Mouse (Mus musculus) yolk sac, embryonic 10.5 days (tissue): ENCODE measurements at regions not wholly inside any gene's neighbourhood (a gene's known extent, or its start where the extent isn't known, plus 50 kb on each side); places are given as distances from the start of the nearest gene placed in this dataset.
A peak's percentile ranks its signal among the peaks of the same experiment; 100 is the strongest.

Experiments
- DNase-seq: peaks from one replicate; pipeline ENCODE4 v3.0.0-alpha.2; 2017; ENCODE audit warnings: low spot score

DNA sequence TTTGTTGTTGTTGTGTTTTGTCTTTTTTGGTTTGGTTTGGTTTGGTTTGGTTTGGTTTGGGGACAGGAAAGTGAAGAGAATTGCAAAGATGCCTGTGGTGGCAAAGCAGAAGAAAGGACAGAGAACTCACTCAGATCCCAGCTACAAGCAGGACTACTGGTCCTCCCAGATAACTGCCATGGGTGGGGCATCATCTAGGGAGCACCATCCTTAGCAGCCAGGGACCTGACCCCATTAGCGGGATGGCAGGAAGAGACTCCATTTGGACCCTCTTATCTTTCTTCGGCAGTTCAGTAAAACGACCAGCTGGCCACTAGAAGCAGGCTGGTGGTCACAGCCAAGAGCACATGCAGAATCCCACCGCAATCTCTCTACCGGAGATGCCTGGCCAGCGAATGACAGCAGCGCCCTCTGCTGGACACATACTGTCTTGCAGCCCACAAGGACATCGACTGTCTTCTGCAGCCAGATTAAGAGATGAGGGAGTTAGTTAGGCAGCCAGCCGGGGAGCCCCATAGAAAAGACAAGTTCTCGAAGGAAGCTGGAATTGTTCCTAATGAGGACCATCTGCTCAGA, 119.8 kb downstream of the Gm9195 start:
- DNase-seq, result peak; percentile 34

GRCm38 (mm10) chr14:72360829-72361520, 130.7 kb downstream of the Gm9195 start:
- no peak for DNase-seq

- no peak for DNase-seq
Observed at GRCm38 (mm10) chr14:72360181-72360580, 131.5 kb downstream of the Gm9195 start.

- DNase-seq, result no peak
Observed at GRCm38 (mm10) chr14:72357915-72358314, 133.7 kb downstream of the Gm9195 start.

DNA sequence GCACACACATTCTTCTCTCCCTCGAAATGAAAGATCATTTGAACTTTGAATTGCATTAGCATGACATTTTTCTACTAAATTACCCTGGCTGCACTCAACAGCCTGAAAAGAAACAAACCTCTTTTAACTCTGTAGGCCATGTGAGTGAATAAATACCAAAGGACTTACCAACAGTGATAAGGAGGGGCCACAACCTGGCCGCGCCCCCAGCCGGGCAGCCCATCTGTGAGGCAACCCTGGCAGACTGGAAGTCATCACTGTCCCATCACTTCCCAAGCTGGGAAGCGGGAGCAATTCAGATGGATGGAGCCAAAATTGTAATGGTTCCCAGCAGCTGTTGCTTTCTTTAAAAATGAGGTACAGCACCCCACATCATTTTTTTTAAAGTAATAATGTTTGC, 149.5 kb downstream of the Gm9195 start:
- DNase-seq, result no peak

GRCm38 (mm10) chr14:72341590-72342154, 150.0 kb downstream of the Gm9195 start:
- no peak for DNase-seq

DNA sequence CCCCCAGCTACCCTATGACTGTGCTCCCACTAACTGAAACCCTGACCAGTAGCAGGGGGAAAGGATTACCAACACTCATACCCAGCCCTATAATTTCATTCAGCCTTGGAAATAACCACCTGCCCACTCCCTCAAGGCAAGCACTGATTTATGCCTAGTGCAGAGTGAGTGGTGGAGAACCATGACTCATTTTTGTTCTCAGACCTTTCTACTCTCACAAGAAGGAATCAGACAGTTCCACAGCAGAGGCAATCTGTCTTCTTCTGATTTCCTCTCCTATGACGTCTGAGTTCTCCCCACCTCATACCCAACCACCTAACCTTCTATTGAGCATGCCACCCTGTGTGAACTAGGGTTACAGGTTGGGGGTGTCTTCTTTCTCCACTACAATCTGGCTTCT, 153.6 kb downstream of the Gm9195 start:
- DNase-seq, result no peak

DNA sequence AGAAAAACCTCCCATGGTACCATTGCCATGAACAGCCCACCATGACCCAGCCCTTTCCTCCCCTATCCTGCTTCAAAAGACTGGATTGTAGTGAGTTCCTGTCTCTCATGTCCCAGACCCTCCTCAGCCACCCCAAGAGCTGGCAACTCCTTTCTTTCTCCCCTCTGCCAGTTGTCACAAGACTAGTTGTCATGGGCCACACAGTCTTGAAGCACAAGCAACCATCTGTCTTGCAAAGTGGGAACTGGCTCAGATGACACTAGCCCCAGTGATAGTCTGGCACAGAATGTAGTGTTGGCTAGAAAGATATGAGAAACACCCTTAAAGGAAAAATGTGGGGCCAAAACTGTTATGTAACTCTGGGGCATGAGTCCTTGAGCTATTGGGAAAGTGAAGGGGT, 187.8 kb downstream of the Gm9195 start:
- no peak for DNase-seq

DNA sequence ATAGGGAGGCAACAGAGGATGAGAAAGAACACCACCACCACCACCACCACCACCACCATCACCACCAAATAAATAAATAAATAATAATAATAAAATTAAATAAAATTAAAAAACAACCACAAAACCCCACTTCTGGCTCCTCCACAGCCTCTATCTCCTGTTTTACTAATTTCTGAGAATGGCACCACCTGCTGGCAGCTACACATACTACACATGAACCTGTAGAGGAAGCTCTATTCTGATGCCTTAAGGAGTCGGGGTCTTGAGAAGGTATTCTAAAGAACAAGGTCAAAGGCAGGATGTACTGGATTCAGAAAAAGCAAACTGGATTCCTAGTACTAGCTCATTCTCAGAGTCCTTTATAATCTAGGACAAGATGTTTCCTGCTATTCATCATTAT, 191.6 kb downstream of the Gm9195 start:
- DNase-seq, result no peak

GRCm38 (mm10) chr14:72294631-72295030, 197.0 kb downstream of the Gm9195 start:
- no peak for DNase-seq

DNA sequence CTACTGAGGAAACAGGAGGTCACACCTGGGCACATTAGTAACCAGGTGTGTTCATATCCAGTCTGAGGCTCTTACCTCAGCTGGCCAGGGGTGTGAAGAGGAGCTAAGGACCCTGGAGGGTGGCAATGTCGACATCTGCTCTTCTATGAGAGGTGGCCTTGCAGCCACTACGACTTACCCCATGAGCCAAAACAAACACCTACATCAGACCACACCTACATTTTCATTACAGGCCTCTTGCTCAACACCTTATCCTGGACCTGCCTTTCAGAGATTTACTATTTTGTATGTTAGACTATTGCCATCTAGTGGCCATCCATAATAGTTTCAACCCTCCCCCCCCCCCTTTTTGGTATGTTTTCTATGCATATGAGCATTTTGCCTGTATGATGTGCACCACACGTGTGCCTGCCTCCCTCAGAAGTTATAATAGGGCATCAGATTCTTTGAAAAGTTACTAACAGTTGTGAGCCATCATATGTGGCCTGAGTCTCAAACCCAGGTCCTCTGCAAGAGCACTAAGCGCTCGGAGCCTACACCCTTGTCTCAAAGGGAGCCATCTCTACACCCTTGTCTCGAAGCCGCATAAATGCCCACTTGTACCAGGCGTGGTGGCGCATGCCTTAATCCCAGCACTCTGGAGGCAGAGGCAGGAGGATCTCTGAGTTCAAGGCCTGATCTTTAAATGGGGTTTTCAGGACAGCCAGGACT, 197.8 kb downstream of the Gm9195 start:
- DNase-seq, result peak; percentile 14

- DNase-seq, result no peak
Observed at GRCm38 (mm10) chr14:72292656-72293299, 198.9 kb downstream of the Gm9195 start.

GRCm38 (mm10) chr14:72277309-72277708, 214.3 kb downstream of the Gm9195 start:
- no peak for DNase-seq

- no peak for DNase-seq
Observed at GRCm38 (mm10) chr14:72259255-72259654, 232.4 kb downstream of the Gm9195 start.

DNA sequence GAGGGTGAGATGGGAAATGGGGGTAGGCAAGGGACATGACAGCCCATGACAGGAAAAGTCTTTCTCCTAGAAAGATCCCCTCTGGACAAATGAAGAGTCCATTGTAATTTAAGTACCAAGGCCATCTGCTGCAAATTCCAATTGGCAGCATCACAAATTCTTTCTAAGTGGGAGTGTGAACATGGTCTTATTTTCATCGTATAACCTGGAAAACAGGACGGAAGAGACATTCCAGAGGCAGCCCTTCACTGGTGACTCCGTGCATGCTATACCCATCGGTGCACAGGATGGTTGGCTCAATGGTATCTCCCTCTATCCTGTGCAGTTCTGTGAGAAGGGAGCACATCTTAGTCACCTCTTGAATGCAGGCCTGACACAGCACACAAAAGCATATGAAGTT, 249.8 kb downstream of the Gm9195 start:
- no peak for DNase-seq

GRCm38 (mm10) chr14:72240272-72240671, 251.4 kb downstream of the Gm9195 start:
- no peak for DNase-seq

DNA sequence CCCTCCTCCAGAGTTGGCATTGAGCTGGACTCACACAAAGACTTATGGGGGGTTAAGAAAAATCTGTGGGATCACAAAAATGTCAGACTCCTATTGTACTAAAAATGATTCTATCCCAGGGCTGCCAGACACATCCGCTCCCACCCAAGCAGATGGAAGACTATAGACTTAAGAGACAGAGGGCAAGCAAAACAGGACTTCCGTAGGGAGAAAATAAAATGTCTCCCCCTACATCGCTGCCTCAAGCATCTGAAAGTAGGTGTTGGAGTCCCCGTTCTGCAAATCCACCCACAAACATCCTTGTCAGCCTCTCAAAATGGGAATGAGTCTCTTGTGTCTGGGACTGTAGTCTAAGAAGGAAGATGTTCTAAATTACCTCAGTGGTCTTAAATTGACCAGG, 253.3 kb downstream of the Gm9195 start:
- DNase-seq, result no peak

DNA sequence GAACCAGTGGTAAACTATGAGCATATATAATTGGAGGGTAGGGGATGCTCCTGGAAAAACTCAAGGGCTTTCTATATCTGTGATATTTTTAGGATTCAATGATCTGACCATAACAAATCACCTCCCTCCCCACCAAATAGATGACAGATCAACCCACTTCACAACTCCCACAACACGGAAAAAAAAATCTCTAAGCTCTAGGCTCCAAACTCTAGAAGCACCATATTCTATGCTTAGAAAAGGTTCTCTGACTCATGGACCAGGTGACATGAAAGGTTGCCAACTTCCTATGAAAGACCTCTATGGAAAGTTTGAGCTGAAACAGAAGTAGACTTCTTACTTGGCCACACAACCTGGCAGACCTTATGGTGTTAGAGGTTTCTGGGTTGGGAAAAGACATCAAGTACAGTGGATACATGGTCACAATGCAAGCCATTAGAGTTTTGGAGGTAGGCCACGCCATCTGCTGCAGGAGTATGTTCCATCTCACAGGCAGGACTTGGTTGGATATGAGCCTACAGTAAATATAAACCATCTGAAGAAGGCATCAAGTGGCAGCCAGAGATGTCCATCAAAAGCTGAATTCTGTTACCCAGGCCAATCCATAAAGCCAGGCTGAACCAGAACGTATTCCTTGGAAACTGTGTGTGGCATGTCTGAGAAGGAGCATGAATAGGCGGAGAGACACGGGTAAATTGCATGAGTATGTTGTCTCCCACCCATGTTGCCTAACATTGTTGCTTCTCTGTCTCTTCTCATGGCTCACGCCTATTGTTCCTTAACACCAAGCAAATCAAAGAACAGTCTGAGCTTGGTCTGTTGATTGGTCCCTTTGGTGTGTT, 257.2 kb downstream of the Gm9195 start:
- DNase-seq, result no peak

DNA sequence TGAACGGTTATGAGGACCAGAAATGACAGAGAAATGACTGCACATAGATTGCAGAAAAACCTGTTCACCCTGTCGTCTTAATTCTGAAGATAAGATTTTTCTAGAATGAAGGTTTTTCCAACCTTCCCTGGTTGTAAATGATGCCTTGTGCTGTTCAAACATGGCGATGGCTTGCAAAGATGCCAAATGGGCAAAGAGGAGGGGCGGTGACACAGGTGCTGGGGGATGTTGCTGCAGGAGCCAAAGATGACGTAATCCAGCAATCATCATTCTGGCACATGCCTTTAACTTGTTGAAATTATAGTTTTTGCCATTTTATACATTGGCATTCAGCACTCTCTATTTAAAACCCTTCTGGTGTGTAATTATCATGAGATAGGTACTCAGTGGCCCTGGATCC, 263.8 kb downstream of the Gm9195 start:
- DNase-seq, result no peak

DNA sequence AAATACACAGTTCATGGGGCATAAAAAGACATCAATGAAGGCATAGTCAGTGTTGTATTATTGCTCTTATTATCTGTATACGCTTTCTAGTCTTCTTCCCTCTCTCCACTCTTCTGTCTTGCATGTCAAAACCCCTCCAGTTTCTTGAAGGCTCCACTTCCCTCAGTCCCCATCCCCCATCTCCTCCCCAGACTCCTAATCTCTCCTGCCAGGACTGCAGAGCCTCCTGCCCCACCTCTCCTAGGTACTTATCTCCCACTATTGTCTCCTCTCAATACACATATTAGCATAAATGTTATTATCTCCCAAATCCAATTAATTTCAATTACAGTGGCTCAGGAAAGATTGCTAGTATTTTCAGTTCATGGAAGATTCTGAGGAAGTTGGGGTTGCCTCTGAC, 264.2 kb downstream of the Gm9195 start:
- DNase-seq, result no peak

- no peak for DNase-seq
Observed at GRCm38 (mm10) chr14:72226946-72227345, 264.7 kb downstream of the Gm9195 start.

DNA sequence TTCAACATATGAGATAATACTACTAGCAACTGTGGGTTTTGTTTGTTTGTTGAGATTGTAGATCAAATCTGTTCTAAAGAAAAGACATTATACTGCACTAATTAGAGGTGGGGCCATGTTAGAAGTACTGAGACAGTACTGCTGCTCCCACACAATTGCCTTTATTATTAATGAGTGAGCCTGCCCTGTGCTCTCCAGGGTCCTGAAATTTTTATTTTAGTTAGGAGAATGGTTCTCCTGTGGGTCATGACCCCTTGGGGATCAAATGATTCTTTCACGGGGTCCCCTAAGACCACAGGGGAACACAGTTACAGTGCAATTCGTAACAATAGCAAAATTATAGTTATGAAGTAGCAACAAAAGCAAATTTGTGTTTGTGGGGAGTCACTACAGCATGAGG, 268.8 kb downstream of the Gm9195 start:
- DNase-seq, result no peak
